Mouse (Mus musculus) heart, postnatal 25 days (tissue): ENCODE data around the gene Phlpp1. TPM values are rescaled to one million over a fixed set of nuclear protein-coding genes. Genes with fewer than 3 reads are reported as not detected.

Experiments used
- DNase-seq: peaks from one replicate; pipeline ENCODE4 v3.0.0; 2022; ENCODE audit warnings: low spot score
- intact Hi-C: fragments of 180-260 bp; cut with DNase I; formaldehyde crosslinking; loops from one replicate; pipeline ENCODE4 v1.15.1; 2025
- total RNA-seq, 2 experiments: library from RNA; stranded (reverse); gene quantifications; 2 replicates each; pipeline ENCODE4 v1.2.3; 2021

Phlpp1 gene
- total RNA-seq: 10 to 100 TPM; 15.9 to 19.0 TPM

GRCm38 (mm10) chr1:106171241-106172220 lies at the start of gene Phlpp1:
Phlpp1 (plus strand) TSS chr1:106171752.
- intact Hi-C loops: loop anchor here (2.0 to 10.0 kb wide), 6 partner anchors 61 to 543 kb away; partner anchors contain the start of genes Bcl2 and Zcchc2

GRCm38 (mm10) chr1:106126601-106127000 lies 45.0 kb upstream of the Phlpp1 start:
- no peak for DNase-seq
- intact Hi-C loops: no loop called here

More at GRCm38 (mm10) chr1:106171241-106172220, at the start of gene Phlpp1:
- DNase-seq: peak; percentile 100

- no peak for DNase-seq
- intact Hi-C loops: loop anchor here (5.0 kb wide), 1 partner anchor 55 kb away; no protein-coding TSS in a partner anchor
Measured at GRCm38 (mm10) chr1:106131697-106132349, 39.7 kb upstream of the Phlpp1 start.

- no peak for DNase-seq
- intact Hi-C loops: loop anchor here (5.0 kb wide), 1 partner anchor 55 kb away; no protein-coding TSS in a partner anchor
Measured at GRCm38 (mm10) chr1:106132350-106132700, 39.2 kb upstream of the Phlpp1 start.

GRCm38 (mm10) chr1:106138691-106139090 lies 32.9 kb upstream of the Phlpp1 start:
- intact Hi-C loops: no loop called here
- DNase-seq: no peak

DNA sequence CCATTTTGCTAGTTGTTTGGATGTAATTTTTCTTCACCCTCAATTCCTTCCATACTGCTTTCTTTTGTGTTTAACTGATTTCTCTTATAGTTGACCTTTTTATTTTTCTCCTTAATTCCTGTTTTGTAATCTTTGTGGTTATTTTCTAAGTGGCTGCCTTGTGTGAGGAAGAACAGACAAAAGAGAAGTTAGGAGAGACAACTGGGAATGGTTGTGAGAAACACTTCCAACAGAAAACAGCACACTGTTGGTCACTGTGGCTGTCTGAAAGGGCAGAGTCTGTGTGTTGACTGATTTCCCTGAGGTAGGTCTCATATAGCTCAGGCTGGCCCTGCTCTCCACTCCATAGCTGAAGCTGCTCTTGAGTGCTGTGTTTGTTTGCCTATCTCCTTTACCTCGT lies 32.4 kb upstream of the Phlpp1 start:
- intact Hi-C loops: no loop called here
- no peak for DNase-seq

GRCm38 (mm10) chr1:106142010-106142409 lies 29.5 kb upstream of the Phlpp1 start:
- intact Hi-C loops: no loop called here

DNA sequence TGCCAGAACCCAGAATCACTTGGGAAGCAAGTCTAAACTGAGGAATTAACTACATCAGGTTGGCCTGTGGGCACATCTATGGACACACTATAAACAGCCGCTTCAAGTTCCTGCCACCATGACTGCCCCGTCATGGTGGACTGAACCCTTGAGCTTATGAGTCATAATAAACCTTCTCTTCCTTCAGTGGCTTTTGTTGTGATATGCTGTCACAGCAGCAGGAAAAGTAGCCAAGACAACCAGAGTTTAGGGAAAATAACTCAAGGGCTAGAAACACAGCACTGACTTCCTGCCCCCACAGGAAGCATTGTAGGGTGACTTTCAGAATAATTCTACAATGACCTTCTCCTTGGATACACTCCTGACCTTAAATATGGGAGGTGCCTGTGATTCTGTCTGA lies 27.0 kb upstream of the Phlpp1 start:
- no peak for DNase-seq
- intact Hi-C loops: no loop called here

More at GRCm38 (mm10) chr1:106142010-106142409, 29.5 kb upstream of the Phlpp1 start:
- DNase-seq: no peak

- intact Hi-C loops: no loop called here
- no peak for DNase-seq
Measured at GRCm38 (mm10) chr1:106145055-106145454, 26.5 kb upstream of the Phlpp1 start.

DNA sequence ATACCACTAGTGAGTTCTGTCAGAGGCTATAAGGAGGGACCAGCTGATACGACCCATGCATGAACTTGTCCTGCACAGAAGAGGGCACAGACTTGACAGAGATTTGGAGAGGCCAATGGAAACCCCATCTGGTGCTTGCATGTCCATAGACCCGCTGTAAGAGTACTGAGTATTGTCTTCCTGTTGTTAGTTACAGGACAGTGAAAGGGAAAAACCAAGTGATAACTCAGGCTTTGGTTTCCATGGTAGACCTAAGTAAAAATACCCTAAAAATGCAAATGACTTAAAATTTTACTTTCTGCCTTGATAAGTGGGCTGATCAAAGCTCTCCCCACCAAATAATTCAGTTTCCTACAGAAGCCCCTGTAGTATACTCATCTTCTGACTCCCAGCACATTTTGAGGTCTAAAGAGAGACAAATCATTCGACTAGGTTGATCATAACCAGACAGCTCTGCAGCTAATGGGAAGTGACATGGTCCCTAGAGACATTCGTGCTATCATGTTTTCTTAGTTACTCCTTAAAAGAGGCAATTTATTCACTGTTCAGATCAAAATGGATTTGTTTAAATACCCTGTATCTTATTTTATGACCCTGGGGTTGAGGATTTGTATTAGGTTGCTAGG lies 25.9 kb upstream of the Phlpp1 start:
- intact Hi-C loops: no loop called here
- no peak for DNase-seq

DNA sequence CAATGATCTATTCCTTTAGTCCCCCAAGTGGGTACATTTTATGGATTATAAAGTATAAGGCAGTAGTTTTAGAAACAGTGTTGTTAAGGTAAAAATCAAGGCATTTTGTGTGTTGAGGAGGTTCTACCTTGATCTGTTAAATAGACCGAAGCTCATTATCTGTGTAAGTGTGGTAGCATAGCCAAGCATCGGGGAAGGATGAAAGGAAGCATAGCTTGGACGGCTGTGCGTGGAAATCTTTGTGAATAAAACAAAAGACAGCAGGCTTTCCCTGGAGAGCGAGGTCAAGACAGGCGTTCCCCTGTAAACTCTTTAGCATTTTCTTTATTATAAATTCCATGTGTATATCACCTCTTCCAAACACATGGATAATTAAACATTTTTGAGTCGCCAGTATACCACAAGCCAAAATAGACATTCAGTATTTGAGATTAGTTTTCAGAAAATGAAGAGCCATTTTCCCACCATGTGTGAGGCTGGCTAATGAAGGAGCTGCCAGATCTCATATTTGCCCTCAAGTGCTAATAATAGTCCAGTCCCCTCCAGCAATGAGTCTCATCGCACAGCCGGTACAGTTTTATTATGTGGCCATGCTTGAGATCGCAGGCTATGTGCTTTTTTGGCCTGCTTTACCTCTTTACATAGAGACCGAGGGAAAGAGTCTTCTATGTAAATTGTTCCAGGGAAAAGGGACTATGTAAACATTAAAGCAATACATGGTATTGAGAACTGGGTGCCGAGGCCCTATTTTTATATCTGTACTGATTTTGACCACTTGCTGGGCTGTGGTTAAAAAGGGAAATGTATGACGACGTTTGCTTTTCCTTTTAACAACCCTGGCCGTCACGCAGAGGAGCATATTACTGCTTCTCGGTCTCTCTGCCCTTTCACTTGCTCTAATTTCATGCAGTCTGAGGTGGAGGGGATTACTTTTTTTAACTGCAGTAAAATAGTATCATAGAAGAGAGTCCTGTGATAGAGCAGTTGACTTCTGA lies 22.9 kb upstream of the Phlpp1 start:
- no peak for DNase-seq

DNA sequence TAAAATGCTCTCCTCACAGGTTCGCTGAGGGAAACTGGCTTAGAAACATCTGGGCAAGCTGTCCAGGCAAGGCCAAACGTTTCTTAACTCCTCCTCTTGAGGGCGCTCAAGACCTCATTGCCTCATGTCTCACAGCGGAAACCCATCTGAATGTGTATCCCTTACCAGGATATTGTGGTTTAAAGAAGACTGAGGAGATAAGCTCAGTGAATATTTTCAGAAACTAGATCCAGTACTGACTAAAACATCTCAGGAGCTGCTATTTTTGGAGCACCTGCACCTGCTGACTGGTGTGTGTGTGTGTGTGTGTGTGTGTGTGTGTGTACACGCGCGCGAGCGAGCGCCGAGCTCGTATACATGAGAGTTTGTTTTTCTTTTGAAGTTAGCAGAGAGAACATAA lies 19.7 kb upstream of the Phlpp1 start:
- DNase-seq: no peak
- intact Hi-C loops: no loop called here

More for the DNA sequence above, 22.9 kb upstream of the Phlpp1 start:
- intact Hi-C loops: no loop called here

DNA sequence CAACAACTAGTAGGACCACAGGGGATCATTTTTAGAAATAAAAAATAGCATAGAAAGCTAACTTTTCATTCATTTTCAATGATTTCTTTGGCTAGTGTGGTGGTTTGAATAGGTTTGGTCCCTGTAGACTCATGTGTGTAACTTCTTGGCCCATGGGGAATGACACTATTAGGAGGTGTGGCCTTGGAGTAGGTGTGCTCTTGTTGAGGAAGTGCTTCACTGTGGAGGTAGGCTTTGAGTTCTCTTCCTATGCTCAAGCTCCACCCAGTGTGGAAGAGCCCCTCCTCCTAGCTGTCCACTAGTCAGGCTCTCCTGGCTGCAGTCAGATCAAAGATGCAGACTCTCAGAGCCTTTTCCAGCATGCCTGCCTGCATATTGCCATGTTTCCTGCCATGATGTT lies 18.8 kb upstream of the Phlpp1 start:
- intact Hi-C loops: no loop called here
- DNase-seq: no peak

DNA sequence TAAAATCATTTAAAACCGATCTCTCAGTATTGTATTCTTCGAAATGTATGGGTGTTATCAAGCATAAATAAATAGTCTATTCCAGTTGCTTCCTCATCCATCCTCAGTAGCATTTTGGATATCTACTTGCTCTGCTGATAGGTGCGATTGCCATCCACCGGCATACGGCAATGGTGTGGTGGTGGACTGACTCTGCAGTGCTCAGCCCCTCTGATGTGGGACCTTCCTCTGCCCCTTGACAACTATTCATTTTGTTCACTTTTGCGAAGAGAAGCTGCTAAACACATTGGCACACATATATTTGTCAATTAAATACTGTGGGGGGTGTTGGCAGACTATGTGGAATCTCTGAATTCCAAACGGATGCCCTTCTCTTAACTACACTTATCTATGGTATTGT lies 17.0 kb upstream of the Phlpp1 start:
- no peak for DNase-seq
- intact Hi-C loops: no loop called here

DNA sequence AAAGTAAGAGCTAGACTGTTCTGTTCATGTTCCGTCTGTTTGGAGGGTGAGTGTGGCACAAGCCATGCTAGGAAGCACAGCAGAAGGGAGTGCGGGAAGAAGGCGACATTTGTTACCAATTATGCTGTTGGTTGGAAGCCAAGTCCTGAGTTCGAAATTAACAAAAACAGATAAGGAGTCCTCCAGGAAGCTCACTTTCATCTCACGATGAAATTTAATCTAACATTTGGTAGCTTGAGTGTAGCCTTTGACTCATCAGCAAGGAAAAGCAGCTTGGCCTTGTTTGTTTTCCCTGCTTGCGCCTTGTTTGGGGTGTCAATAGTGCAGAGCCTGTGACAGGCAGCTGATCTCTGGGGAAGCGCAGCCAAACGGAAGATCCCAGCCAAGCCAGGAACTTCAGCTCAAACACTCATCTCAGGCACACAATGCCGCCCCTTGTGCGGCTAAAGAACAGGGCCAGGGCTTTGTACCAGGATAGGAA lies 16.4 kb upstream of the Phlpp1 start:
- no peak for DNase-seq
- intact Hi-C loops: no loop called here

DNA sequence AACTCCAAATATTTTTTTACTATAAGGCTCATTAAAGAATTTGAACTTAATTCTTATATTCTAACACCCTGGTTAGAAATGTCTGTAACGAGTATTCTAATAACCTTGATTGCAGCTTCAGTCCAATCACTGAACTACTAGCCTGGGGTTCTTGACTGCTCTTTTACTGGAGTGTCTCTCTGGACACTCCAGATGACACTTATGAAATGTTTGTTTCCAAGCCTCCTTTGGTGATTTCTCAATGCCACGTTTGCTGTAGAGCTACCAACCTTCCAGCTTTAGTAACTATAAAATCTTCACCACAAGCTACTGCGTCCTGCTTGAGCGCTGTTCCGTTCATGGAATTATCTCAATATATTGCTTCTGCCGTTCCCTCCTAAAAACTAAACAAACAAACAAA lies 15.8 kb upstream of the Phlpp1 start:
- DNase-seq: no peak
- intact Hi-C loops: no loop called here

- intact Hi-C loops: no loop called here
- DNase-seq: no peak
Measured at GRCm38 (mm10) chr1:106157961-106158515, 13.5 kb upstream of the Phlpp1 start.

DNA sequence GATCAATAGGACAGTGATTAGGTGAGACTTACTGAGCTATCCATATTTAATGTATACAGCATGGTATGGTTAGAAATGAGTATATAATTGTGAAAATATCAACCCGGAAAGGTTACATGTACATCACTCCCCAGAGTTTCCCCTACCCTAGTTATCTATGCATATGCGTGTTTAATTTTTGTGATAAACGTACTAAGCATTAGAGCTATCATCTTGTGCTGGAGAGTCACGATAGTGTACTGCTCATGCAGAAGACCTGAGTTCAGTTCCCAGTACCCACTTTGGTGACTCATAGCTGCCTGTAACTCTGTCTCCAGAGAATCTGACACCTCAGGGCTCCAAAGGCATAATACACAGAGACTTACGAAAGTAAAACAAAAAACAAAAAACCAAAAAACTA lies 11.9 kb upstream of the Phlpp1 start:
- intact Hi-C loops: no loop called here
- DNase-seq: no peak

- no peak for DNase-seq
- intact Hi-C loops: no loop called here
Measured at GRCm38 (mm10) chr1:106160916-106161315, 10.6 kb upstream of the Phlpp1 start.
